Mouse (Mus musculus) stomach, embryonic 14.5 days (tissue): ENCODE results near the gene Clasp1. TPM values are rescaled to one million over a fixed set of nuclear protein-coding genes. Genes with fewer than 3 reads are reported as not detected.

Experiments used
- ATAC-seq: fragments of 200-750 bp; cut with Nextera tagmentation; 2 replicates; pipeline ENCODE4 v1.8.0; 2017; ENCODE audit warnings: low read depth, moderate TSS enrichment; ENCODE audit not compliant: insufficient number of reproducible peaks, insufficient read depth, low FRiP score
- H3K27ac ChIP-seq: fragments of 300-500 bp; sonication (generic); 2 replicates; pipeline ENCODE4 v1.5.1; 2014; ENCODE audit warnings: mild to moderate bottlenecking, low read length, moderate library complexity, mixed read lengths
- H3K27me3 ChIP-seq: fragments of 300-500 bp; sonication (generic); 2 replicates; pipeline ENCODE4 v1.6.1; 2014; ENCODE audit warnings: low read length, control low read depth, mixed read lengths; ENCODE audit not compliant: control insufficient read depth, insufficient read depth
- H3K36me3 ChIP-seq: fragments of 300-500 bp; sonication (generic); 2 replicates; pipeline ENCODE4 v1.6.1; 2014; ENCODE audit warnings: mild to moderate bottlenecking, control low read depth, low read length, moderate library complexity, mixed read lengths; ENCODE audit not compliant: control insufficient read depth, insufficient read depth
- H3K4me1 ChIP-seq: fragments of 300-500 bp; sonication (generic); 2 replicates; pipeline ENCODE4 v1.6.1; 2014; ENCODE audit warnings: low read length, control low read depth, mixed read lengths; ENCODE audit not compliant: control insufficient read depth, insufficient read depth
- H3K4me2 ChIP-seq: fragments of 300-500 bp; sonication (generic); replicated peaks from 2 replicates; pipeline ENCODE4 v1.6.1; 2014; ENCODE audit warnings: low read depth, low read length, control low read depth
- H3K4me3 ChIP-seq: fragments of 300-500 bp; sonication (generic); 2 replicates; pipeline ENCODE4 v1.5.1; 2014; ENCODE audit warnings: low read depth, low read length, control low read depth
- H3K9ac ChIP-seq: fragments of 300-500 bp; sonication (generic); replicated peaks from 2 replicates; pipeline ENCODE4 v1.6.1; 2014; ENCODE audit warnings: low read depth, mild to moderate bottlenecking, control low read depth, low read length, moderate library complexity, mixed read lengths
- H3K9me3 ChIP-seq: fragments of 300-500 bp; sonication (generic); 2 replicates; pipeline ENCODE4 v1.6.1; 2016; ENCODE audit warnings: low read depth, low read length, control low read depth; ENCODE audit not compliant: control insufficient read depth
- WGBS: fragments of 180-500 bp; shearing (Covaris S2); extraction: QIAGEN DNeasy Blood & Tissue Kit; methylation state at CpG from one replicate; pipeline ENCODE4 v1.1.7; 2014; 5-methylcytosine and 5-hydroxymethylcytosine counted together
- polyA plus RNA-seq: library from polyadenylated mRNA; unstranded; fragments of >200 nt; fragmentation: Nextera tagmentation; extraction: Ambion mirVana; gene quantifications from 2 replicates; pipeline ENCODE4 v1.2.1, GENCODE M21; 2014

Clasp1 gene
- polyA plus RNA-seq, 1 experiment from 2014 or later = 76.5 TPM

GRCm38 (mm10) chr1:118380105-118380786, 8.6 kb upstream of the Clasp1 start:
- Histone ChIP-seq H3K9ac (no peak overlapping the region), H3K4me3 (no peak overlapping the region), H3K27me3 (no peaks in the 10 kb centered on the region), H3K9me3 (no peaks in the 10 kb centered on the region), H3K36me3 (no peaks in the 10 kb centered on the region), H3K4me1 (no peaks in the 10 kb centered on the region), H3K4me2 (no peak overlapping the region), H3K27ac (no peak overlapping the region)
- no peak for ATAC-seq
- WGBS = 73% methylated on average over 8 of the region's 8 CpGs

DNA sequence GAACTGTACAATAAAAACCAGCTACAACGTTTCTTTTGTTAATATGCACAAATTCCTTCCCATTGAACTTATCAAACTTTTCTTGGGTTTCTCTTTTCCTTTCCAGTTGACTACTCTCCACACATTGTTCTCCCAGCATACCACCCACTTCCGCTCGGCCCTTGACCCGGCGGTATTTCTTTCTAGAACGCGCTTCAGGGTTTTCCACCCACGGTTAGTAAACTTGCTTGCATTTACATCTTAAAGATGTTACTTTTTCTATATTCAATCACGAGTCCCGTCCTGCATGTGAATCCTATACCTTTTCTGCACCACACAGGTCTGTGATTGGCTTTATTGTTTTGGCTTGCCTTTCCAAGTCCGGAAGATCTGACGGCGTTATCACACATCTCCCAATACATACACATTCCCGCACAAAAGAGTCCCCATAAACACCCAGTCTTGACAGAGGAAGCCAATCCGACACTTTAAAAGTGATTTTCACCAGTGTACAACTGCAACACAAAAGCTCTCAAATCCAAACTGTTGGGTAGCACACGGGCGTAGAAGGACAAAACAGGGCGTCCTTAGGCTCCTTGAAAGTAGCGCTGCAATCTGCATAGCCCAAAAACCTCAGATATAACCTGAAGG, 616 bp upstream of the Clasp1 start:
- no peaks in the 10 kb centered on the region for H3K36me3 ChIP-seq
- no peaks in the 10 kb centered on the region for H3K9me3 ChIP-seq
- no peaks in the 10 kb centered on the region for H3K27me3 ChIP-seq
- H3K4me3 ChIP-seq = peak overlapping the region; percentile 81
- peak overlapping the region; percentile 87 for H3K9ac ChIP-seq
- peak overlapping the region; percentile 44 for H3K4me2 ChIP-seq
- ATAC-seq = 0 out of 2 replicates have a peak, but pooled peaks have one; percentile 1
- WGBS = under 1% methylated on average over 19 of the region's 19 CpGs
- peak overlapping the region; percentile 86 for H3K27ac ChIP-seq
- H3K4me1 ChIP-seq = peaks cover 8% of the 10 kb centered on the region; the same call in 1 of the 2 replicates

- Histone ChIP-seq H3K27ac (peak overlapping the region; percentile 86), H3K9me3 (no peaks in the 10 kb centered on the region), H3K9ac (peak overlapping the region; percentile 87), H3K4me2 (peak overlapping the region; percentile 79), H3K27me3 (no peaks in the 10 kb centered on the region), H3K4me1 (peaks cover 8% of the 10 kb centered on the region; the same call in 1 of the 2 replicates), H3K36me3 (no peaks in the 10 kb centered on the region), H3K4me3 (peak overlapping the region; percentile 81)
- WGBS = under 1% methylated on average over 44 of the region's 44 CpGs
- ATAC-seq = peak; percentile 57
Observed at GRCm38 (mm10) chr1:118389454-118390265, 802 bp downstream of the Clasp1 start.

GRCm38 (mm10) chr1:118390266-118390660, 1.4 kb downstream of the Clasp1 start:
- Histone ChIP-seq H3K36me3 (no peaks in the 10 kb centered on the region), H3K4me2 (peak overlapping the region; percentile 79), H3K27ac (peak overlapping the region; percentile 86), H3K4me3 (peak overlapping the region; percentile 81), H3K4me1 (peaks cover 8% of the 10 kb centered on the region; the same call in 1 of the 2 replicates), H3K9me3 (no peaks in the 10 kb centered on the region), H3K27me3 (no peaks in the 10 kb centered on the region), H3K9ac (peak overlapping the region; percentile 87)
- WGBS = 13% methylated on average over 8 of the region's 8 CpGs
- no peak for ATAC-seq

DNA sequence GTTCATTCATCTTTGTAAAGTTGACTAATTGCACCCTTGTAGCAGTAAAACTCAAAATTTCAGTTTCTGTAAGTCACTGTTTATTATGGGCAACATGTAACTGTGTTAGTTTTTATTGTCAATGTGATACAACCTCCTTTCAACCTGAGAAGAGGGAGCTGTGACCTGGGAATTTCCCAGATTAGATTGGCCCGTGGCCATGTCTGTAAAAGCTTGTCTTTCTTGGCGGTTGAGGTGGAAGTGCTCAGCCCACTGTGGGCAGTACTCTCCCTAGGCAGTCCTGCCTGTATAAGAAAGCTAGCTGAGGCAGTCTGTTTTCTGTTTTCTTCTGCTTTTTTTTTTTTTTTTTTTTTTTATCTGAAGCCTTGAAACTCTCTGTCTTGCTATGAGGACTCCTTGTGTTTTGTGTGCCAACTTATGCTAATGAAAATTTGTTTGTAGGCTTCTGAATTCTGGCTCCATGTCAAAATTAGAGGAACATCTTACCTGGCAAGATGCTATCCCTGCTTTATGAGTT, 2.1 kb downstream of the Clasp1 start:
- Histone ChIP-seq H3K9me3 (no peaks in the 10 kb centered on the region), H3K4me1 (peaks cover 8% of the 10 kb centered on the region; the same call in 1 of the 2 replicates), H3K27me3 (no peaks in the 10 kb centered on the region), H3K9ac (no peak overlapping the region), H3K36me3 (no peaks in the 10 kb centered on the region), H3K4me3 (peak overlapping the region; percentile 81), H3K4me2 (peak overlapping the region; percentile 79), H3K27ac (no peak overlapping the region)
- ATAC-seq = no peak
- WGBS = 71% methylated on average over 2 of the region's 2 CpGs

- H3K9ac ChIP-seq = no peak overlapping the region
- ATAC-seq = no peak
- H3K4me3 ChIP-seq = no peak overlapping the region
- no peaks in the 10 kb centered on the region for H3K27me3 ChIP-seq
- H3K36me3 ChIP-seq = no peaks in the 10 kb centered on the region
- no peak overlapping the region for H3K4me2 ChIP-seq
- no peak overlapping the region for H3K27ac ChIP-seq
- no peaks in the 10 kb centered on the region for H3K9me3 ChIP-seq
- WGBS = 89% methylated on average over 2 of the region's 2 CpGs
- peaks cover 8% of the 10 kb centered on the region; the same call in 1 of the 2 replicates for H3K4me1 ChIP-seq
Observed at GRCm38 (mm10) chr1:118392246-118392645, 3.4 kb downstream of the Clasp1 start.

GRCm38 (mm10) chr1:118393916-118394315, 5.1 kb downstream of the Clasp1 start:
- H3K9me3 ChIP-seq = no peaks in the 10 kb centered on the region
- H3K4me3 ChIP-seq = no peak overlapping the region
- no peak for ATAC-seq
- no peaks in the 10 kb centered on the region for H3K27me3 ChIP-seq
- WGBS = 87% methylated on average over 3 of the region's 3 CpGs
- no peaks in the 10 kb centered on the region; the same call in 1 of the 2 replicates for H3K36me3 ChIP-seq
- H3K9ac ChIP-seq = no peak overlapping the region
- H3K27ac ChIP-seq = no peak overlapping the region
- H3K4me2 ChIP-seq = no peak overlapping the region
- H3K4me1 ChIP-seq = peaks cover 8% of the 10 kb centered on the region; the same call in 1 of the 2 replicates

DNA sequence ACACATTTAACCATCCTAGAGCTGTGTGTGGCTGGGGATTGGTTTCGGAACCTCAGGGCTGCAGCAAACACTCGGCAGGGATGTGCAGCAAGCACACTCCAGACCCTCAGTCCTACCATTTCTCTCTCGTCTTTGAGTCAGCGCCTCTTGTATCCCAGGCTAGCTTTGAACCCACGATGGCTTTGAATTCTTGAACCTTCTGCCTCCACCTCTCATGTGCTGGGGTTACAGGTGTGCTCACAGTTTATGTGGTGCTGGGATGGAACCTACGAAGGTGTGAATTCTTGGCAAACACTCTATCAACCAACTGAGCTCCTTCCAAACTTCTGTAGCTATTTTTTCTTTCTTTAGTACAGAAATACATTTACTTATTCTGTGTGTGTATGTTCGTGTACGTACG, 9.0 kb downstream of the Clasp1 start:
- no peaks in the 10 kb centered on the region for H3K4me1 ChIP-seq
- 96% methylated on average over 9 of the region's 9 CpGs for WGBS

More for the DNA sequence above, 9.0 kb downstream of the Clasp1 start:
- H3K27me3 ChIP-seq = no peaks in the 10 kb centered on the region
- H3K9me3 ChIP-seq = no peaks in the 10 kb centered on the region
- no peak overlapping the region for H3K9ac ChIP-seq
- H3K27ac ChIP-seq = no peak overlapping the region
- no peak overlapping the region for H3K4me2 ChIP-seq
- no peak for ATAC-seq
- no peaks in the 10 kb centered on the region; the same call in 1 of the 2 replicates for H3K36me3 ChIP-seq
- no peak overlapping the region for H3K4me3 ChIP-seq
